Mouse (Mus musculus) liver, adult 2 months (tissue): ENCODE results near the gene Plch2.

Source experiments
- CTCF ChIP-seq: fragments of 200-500 bp; IDR thresholded peaks from 2 replicates; pipeline ENCODE4 v1.5.1; 2011; ENCODE audit warnings: low read depth, low read length, control low read depth
- POLR2A ChIP-seq: fragments of 200-500 bp; IDR thresholded peaks from 2 replicates; pipeline ENCODE4 v1.6.1; 2011; ENCODE audit warnings: low read length, control low read depth; ENCODE audit not compliant: insufficient read depth; ENCODE audit errors: extremely low read depth

GRCm38 (mm10) chr4:154999379-154999778 is 57.2 kb downstream of the Plch2 start:
- no peak for TF ChIP-seq CTCF
- no peak for TF ChIP-seq POLR2A
